Mouse (Mus musculus): Measurements from ENCODE around the gene Ctcf.

Ctcf gene

GRCm38 (mm10) chr8:105617451-105618278 lies 18.7 kb upstream of the Ctcf start:
- no peak for DNase-seq (ENCODE audit: low spot score)

GRCm38 (mm10) chr8:105618279-105618634 lies 18.1 kb upstream of the Ctcf start:
- no peak for DNase-seq (ENCODE audit: low spot score)

GRCm38 (mm10) chr8:105618892-105619591 lies 17.3 kb upstream of the Ctcf start:
- no peak for DNase-seq (ENCODE audit: low spot score)

- DNase-seq (ENCODE audit: low spot score) = no peak
Measured at GRCm38 (mm10) chr8:105620211-105620610, 16.2 kb upstream of the Ctcf start.

- no peak for DNase-seq (ENCODE audit: low spot score)
Measured at GRCm38 (mm10) chr8:105620946-105621720, 15.2 kb upstream of the Ctcf start.

- DNase-seq (ENCODE audit: low spot score) = no peak
Measured at GRCm38 (mm10) chr8:105621841-105622240, 14.5 kb upstream of the Ctcf start.

- peak; percentile 99 for DNase-seq (ENCODE audit: low spot score)
Measured at GRCm38 (mm10) chr8:105622421-105622920, 13.9 kb upstream of the Ctcf start.

- DNase-seq (ENCODE audit: low spot score) = peak; percentile 49
Measured at GRCm38 (mm10) chr8:105623118-105623517, 13.2 kb upstream of the Ctcf start.

- no peak for DNase-seq (ENCODE audit: low spot score)
Measured at GRCm38 (mm10) chr8:105623679-105624245, 12.6 kb upstream of the Ctcf start.

- DNase-seq (ENCODE audit: low spot score) = no peak
Measured at GRCm38 (mm10) chr8:105624401-105624800, 12.0 kb upstream of the Ctcf start.

GRCm38 (mm10) chr8:105624831-105625230 lies 11.5 kb upstream of the Ctcf start:
- no peak for DNase-seq (ENCODE audit: low spot score)

- no peak for DNase-seq (ENCODE audit: low spot score)
Measured at GRCm38 (mm10) chr8:105626086-105626485, 10.3 kb upstream of the Ctcf start.

- DNase-seq (ENCODE audit: low spot score) = no peak
Measured at GRCm38 (mm10) chr8:105629337-105629736, 7.0 kb upstream of the Ctcf start.

- no peak for DNase-seq (ENCODE audit: low spot score)
Measured at GRCm38 (mm10) chr8:105634771-105635458, 1.5 kb upstream of the Ctcf start.

GRCm38 (mm10) chr8:105635481-105635880 lies 887 bp upstream of the Ctcf start:
- DNase-seq (ENCODE audit: low spot score) = no peak

- DNase-seq (ENCODE audit: low spot score) = peak; percentile 63
Measured at GRCm38 (mm10) chr8:105636963-105637510, 669 bp downstream of the Ctcf start, which contains the start of gene Agrp. TSS of gene Agrp (minus strand) at chr8:105637393.

GRCm38 (mm10) chr8:105637601-105638041 lies 1.3 kb downstream of the Ctcf start:
- DNase-seq (ENCODE audit: low spot score) = peak; percentile 54

GRCm38 (mm10) chr8:105638510-105638909 lies 2.1 kb downstream of the Ctcf start:
- DNase-seq (ENCODE audit: low spot score) = no peak

- DNase-seq (ENCODE audit: low spot score) = no peak
Measured at GRCm38 (mm10) chr8:105639835-105640234, 3.5 kb downstream of the Ctcf start.

- no peak for DNase-seq (ENCODE audit: low spot score)
Measured at GRCm38 (mm10) chr8:105640511-105640910, 4.1 kb downstream of the Ctcf start.

GRCm38 (mm10) chr8:105645205-105645604 lies 8.8 kb downstream of the Ctcf start:
- no peak for DNase-seq (ENCODE audit: low spot score)

Measured in retina, embryonic 14.5 days (tissue).